Mouse (Mus musculus): ENCODE measurements around the gene Cntn3. TPM values are rescaled to one million over a fixed set of nuclear protein-coding genes. Genes with fewer than 3 reads are reported as not detected.

The Cntn3 gene
- polyA plus RNA-seq, 1 experiment from 2014 or later = 1.1 TPM

- H3K9me3 ChIP-seq = no peaks in the 10 kb centered on the region
- H3K36me3 ChIP-seq = no peaks in the 10 kb centered on the region
- no peaks in the 10 kb centered on the region for H3K4me1 ChIP-seq
- WGBS = 85% methylated on average over 4 of the region's 4 CpGs
- no peak overlapping the region for H3K9ac ChIP-seq
- no peak for ATAC-seq (ENCODE audit: insufficient number of reproducible peaks, insufficient read depth, low FRiP score, low TSS enrichment, low read depth)
- no peak overlapping the region for H3K27ac ChIP-seq
- H3K27me3 ChIP-seq = no peaks in the 10 kb centered on the region
- H3K4me2 ChIP-seq = no peak overlapping the region
- no peak overlapping the region for H3K4me3 ChIP-seq
Observed at GRCm38 (mm10) chr6:102438353-102438752, 134.5 kb downstream of the Cntn3 start.

- Histone ChIP-seq H3K9ac (no peak overlapping the region), H3K4me2 (no peak overlapping the region), H3K9me3 (no peaks in the 10 kb centered on the region), H3K36me3 (no peaks in the 10 kb centered on the region), H3K4me3 (no peak overlapping the region), H3K27ac (no peak overlapping the region), H3K4me1 (no peaks in the 10 kb centered on the region), H3K27me3 (no peaks in the 10 kb centered on the region)
- no peak for ATAC-seq (ENCODE audit: insufficient number of reproducible peaks, insufficient read depth, low FRiP score, low TSS enrichment, low read depth)
- WGBS = 85% methylated on average over 1 of the region's 1 CpGs
Observed at GRCm38 (mm10) chr6:102427549-102427948, 145.4 kb downstream of the Cntn3 start.

GRCm38 (mm10) chr6:102421781-102422180 lies 151.1 kb downstream of the Cntn3 start:
- Histone ChIP-seq H3K4me1 (no peaks in the 10 kb centered on the region), H3K9me3 (no peaks in the 10 kb centered on the region), H3K4me3 (no peak overlapping the region), H3K36me3 (no peaks in the 10 kb centered on the region), H3K27me3 (no peaks in the 10 kb centered on the region), H3K27ac (no peak overlapping the region), H3K4me2 (no peak overlapping the region), H3K9ac (no peak overlapping the region)
- no peak for ATAC-seq (ENCODE audit: insufficient number of reproducible peaks, insufficient read depth, low FRiP score, low TSS enrichment, low read depth)
- WGBS = 43% methylated on average over 1 of the region's 1 CpGs

- H3K27me3 ChIP-seq = no peaks in the 10 kb centered on the region
- ATAC-seq (ENCODE audit: insufficient number of reproducible peaks, insufficient read depth, low FRiP score, low TSS enrichment, low read depth) = no peak
- no peak overlapping the region for H3K9ac ChIP-seq
- H3K4me3 ChIP-seq = no peak overlapping the region
- no peaks in the 10 kb centered on the region for H3K9me3 ChIP-seq
- H3K27ac ChIP-seq = no peak overlapping the region
- WGBS = 82% methylated on average over 4 of the region's 4 CpGs
- no peak overlapping the region for H3K4me2 ChIP-seq
- H3K36me3 ChIP-seq = no peaks in the 10 kb centered on the region
- no peaks in the 10 kb centered on the region for H3K4me1 ChIP-seq
Observed at GRCm38 (mm10) chr6:102388590-102388989, 184.3 kb downstream of the Cntn3 start.

GRCm38 (mm10) chr6:102372112-102372511 lies 200.8 kb downstream of the Cntn3 start:
- no peak for ATAC-seq (ENCODE audit: insufficient number of reproducible peaks, insufficient read depth, low FRiP score, low TSS enrichment, low read depth)

DNA sequence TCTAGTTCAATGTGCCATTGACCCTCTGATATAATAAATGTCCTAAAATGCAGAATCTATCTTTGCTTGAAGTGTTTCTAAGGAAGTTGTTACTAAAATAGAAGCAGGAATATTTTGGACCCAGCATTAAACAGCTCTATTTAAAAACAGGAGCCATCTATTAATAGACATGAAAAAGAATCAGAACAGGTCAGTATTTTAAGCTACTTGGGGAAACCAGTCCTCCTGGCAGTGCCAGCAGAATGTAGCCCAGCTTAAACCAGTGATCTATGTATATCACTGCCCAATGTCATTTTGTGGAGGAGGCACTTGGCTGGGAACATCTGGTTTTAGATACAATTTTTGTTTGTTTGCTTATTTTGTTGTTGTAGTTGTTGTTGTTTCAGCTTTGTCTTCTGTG lies 209.0 kb downstream of the Cntn3 start:
- no peaks in the 10 kb centered on the region for H3K9me3 ChIP-seq
- no peaks in the 10 kb centered on the region for H3K4me1 ChIP-seq
- no peak overlapping the region for H3K4me2 ChIP-seq
- H3K36me3 ChIP-seq = no peaks in the 10 kb centered on the region
- no peak overlapping the region for H3K9ac ChIP-seq
- no peak overlapping the region for H3K27ac ChIP-seq
- H3K27me3 ChIP-seq = no peaks in the 10 kb centered on the region
- H3K4me3 ChIP-seq = no peak overlapping the region
- ATAC-seq (ENCODE audit: insufficient number of reproducible peaks, insufficient read depth, low FRiP score, low TSS enrichment, low read depth) = no peak

More at GRCm38 (mm10) chr6:102372112-102372511, 200.8 kb downstream of the Cntn3 start:
- no peaks in the 10 kb centered on the region for H3K36me3 ChIP-seq
- H3K27me3 ChIP-seq = no peaks in the 10 kb centered on the region
- H3K4me3 ChIP-seq = no peak overlapping the region
- H3K9me3 ChIP-seq = no peaks in the 10 kb centered on the region
- H3K4me1 ChIP-seq = no peaks in the 10 kb centered on the region
- no peak overlapping the region for H3K9ac ChIP-seq
- H3K27ac ChIP-seq = no peak overlapping the region
- WGBS = 33% methylated on average over 1 of the region's 1 CpGs
- H3K4me2 ChIP-seq = no peak overlapping the region

- no peak for ATAC-seq (ENCODE audit: insufficient number of reproducible peaks, insufficient read depth, low FRiP score, low TSS enrichment, low read depth)
- Histone ChIP-seq H3K27me3 (no peaks in the 10 kb centered on the region), H3K4me3 (no peak overlapping the region), H3K4me2 (no peak overlapping the region), H3K4me1 (no peaks in the 10 kb centered on the region), H3K9ac (no peak overlapping the region), H3K27ac (no peak overlapping the region), H3K9me3 (no peaks in the 10 kb centered on the region), H3K36me3 (no peaks in the 10 kb centered on the region)
- WGBS = 87% methylated on average over 3 of the region's 3 CpGs
Observed at GRCm38 (mm10) chr6:102363291-102363832, 209.5 kb downstream of the Cntn3 start.

DNA sequence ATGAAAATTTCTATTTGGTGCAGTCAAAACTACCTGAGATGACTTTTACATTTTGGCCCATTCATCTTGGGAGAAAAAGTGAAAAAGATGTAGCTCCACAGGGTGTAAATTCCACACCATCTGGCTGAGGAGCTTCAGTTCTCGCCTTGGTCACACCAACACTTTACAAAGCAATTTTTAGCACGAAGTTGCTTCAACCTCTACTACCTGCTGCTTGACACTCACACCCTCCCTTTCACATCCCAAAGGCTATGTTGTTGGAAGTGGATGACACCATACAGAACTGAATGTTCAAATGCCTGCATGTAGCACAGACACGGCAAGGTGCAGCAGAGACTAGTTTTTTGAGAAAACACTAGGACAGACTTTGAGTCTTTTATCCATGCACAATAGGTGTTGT lies 240.8 kb downstream of the Cntn3 start:
- H3K27me3 ChIP-seq = no peaks in the 10 kb centered on the region
- no peaks in the 10 kb centered on the region for H3K9me3 ChIP-seq
- no peak overlapping the region for H3K4me3 ChIP-seq
- H3K36me3 ChIP-seq = no peaks in the 10 kb centered on the region
- no peaks in the 10 kb centered on the region for H3K4me1 ChIP-seq
- no peak overlapping the region for H3K27ac ChIP-seq
- H3K9ac ChIP-seq = no peak overlapping the region
- no peak for ATAC-seq (ENCODE audit: insufficient number of reproducible peaks, insufficient read depth, low FRiP score, low TSS enrichment, low read depth)
- 79% methylated on average over 3 of the region's 3 CpGs for WGBS
- H3K4me2 ChIP-seq = no peak overlapping the region

DNA sequence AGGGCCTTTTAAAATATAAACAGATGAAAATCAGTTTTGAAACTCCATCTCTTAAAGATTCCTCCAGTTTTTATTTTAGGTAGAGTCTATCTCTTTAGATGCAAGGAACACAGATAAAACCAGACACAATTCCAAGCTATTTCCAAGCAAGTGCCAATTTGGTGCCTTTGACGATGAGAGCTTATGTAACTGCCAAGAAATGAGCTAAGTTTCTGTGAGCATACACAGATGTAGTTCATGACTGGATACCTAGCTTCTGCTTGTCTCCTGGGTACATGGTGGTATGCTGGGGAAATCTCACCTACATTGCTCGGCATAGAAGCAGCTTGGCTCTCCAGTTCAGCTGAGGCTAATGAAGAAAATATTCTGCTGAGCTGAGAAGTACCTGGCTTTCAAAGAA lies 246.2 kb downstream of the Cntn3 start:
- Histone ChIP-seq H3K27ac (no peak overlapping the region), H3K4me2 (no peak overlapping the region), H3K9me3 (no peaks in the 10 kb centered on the region), H3K4me1 (no peaks in the 10 kb centered on the region), H3K4me3 (no peak overlapping the region), H3K27me3 (no peaks in the 10 kb centered on the region), H3K36me3 (no peaks in the 10 kb centered on the region), H3K9ac (no peak overlapping the region)
- WGBS = 77% methylated on average over 2 of the region's 2 CpGs
- no peak for ATAC-seq (ENCODE audit: insufficient number of reproducible peaks, insufficient read depth, low FRiP score, low TSS enrichment, low read depth)

- WGBS = 56% methylated on average over 4 of the region's 4 CpGs
Observed at GRCm38 (mm10) chr6:102322614-102323284, 250.2 kb downstream of the Cntn3 start.

DNA sequence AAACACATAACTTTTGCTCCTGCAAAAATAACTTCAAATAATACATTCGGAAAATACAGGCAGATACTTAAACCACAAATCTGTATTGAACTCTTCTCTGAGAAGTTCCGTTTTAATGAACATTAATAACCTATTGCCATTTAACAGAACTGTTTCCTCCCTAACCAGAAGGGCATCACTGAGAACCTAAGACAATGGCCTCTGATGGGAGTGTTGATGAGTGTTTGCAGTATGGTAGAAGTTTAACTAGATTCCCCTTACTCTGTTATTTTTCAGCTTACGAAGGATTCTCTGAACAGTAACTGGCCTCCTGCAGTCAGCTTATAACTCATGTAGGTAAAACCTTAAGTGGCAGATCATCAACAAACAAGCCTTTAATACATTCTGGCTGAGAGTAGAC lies 253.1 kb downstream of the Cntn3 start:
- Histone ChIP-seq H3K4me3 (no peak overlapping the region), H3K27me3 (no peaks in the 10 kb centered on the region), H3K36me3 (no peaks in the 10 kb centered on the region), H3K9ac (no peak overlapping the region), H3K4me1 (no peaks in the 10 kb centered on the region), H3K9me3 (no peaks in the 10 kb centered on the region), H3K27ac (no peak overlapping the region), H3K4me2 (no peak overlapping the region)
- 78% methylated on average over 3 of the region's 3 CpGs for WGBS
- ATAC-seq (ENCODE audit: insufficient number of reproducible peaks, insufficient read depth, low FRiP score, low TSS enrichment, low read depth) = no peak

More at GRCm38 (mm10) chr6:102322614-102323284, 250.2 kb downstream of the Cntn3 start:
- Histone ChIP-seq H3K9ac (no peak overlapping the region), H3K4me1 (no peaks in the 10 kb centered on the region), H3K27me3 (no peaks in the 10 kb centered on the region), H3K4me3 (no peak overlapping the region), H3K36me3 (no peaks in the 10 kb centered on the region), H3K27ac (no peak overlapping the region), H3K4me2 (no peak overlapping the region), H3K9me3 (no peaks in the 10 kb centered on the region)
- no peak for ATAC-seq (ENCODE audit: insufficient number of reproducible peaks, insufficient read depth, low FRiP score, low TSS enrichment, low read depth)

DNA sequence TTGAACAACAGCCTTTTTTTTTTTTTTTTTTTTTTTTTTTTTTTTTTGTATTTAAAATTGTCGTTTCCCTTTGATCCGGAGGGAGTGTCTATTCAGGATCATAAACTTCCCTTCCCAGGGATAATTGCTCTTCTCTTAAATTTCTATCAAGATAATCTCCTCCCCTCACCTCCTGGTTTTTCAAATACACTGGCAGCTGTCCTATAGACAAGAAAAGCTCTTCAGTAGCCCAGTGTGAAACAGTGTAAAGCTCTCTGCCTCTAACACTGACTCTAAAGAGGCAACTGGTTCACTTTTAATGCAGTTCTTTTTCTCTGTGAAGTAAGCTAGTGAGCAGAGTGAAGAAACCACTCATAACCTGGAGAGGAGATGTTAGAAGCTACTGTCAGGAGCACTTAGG lies 290.0 kb downstream of the Cntn3 start:
- Histone ChIP-seq H3K4me3 (no peak overlapping the region), H3K9ac (no peak overlapping the region), H3K27me3 (no peaks in the 10 kb centered on the region), H3K27ac (no peak overlapping the region), H3K4me1 (no peaks in the 10 kb centered on the region), H3K9me3 (no peaks in the 10 kb centered on the region), H3K36me3 (no peaks in the 10 kb centered on the region), H3K4me2 (no peak overlapping the region)
- ATAC-seq (ENCODE audit: insufficient number of reproducible peaks, insufficient read depth, low FRiP score, low TSS enrichment, low read depth) = no peak
- 74% methylated on average over 2 of the region's 2 CpGs for WGBS
